Mouse (Mus musculus): ENCODE results near the gene Katnal1. TPM values are rescaled to one million over a fixed set of nuclear protein-coding genes. Genes with fewer than 3 reads are reported as not detected.

Katnal1 gene
- total RNA-seq (2021) (10 to 100 TPM in 1 of 2 experiments, 1 to 10 TPM in 1; 6.5 to 10.1 TPM), polyA plus RNA-seq (2012; rRNA removed) (3.2 and 3.8 TPM in 2 replicates)
- long read RNA-seq, full-length matches to known transcripts: 1 of 3 reads
- long read RNA-seq, partial matches to known transcripts: 0 of 3 reads
- long read RNA-seq, other reads (novel, unspliced or antisense): 2 of 3 reads

DNA sequence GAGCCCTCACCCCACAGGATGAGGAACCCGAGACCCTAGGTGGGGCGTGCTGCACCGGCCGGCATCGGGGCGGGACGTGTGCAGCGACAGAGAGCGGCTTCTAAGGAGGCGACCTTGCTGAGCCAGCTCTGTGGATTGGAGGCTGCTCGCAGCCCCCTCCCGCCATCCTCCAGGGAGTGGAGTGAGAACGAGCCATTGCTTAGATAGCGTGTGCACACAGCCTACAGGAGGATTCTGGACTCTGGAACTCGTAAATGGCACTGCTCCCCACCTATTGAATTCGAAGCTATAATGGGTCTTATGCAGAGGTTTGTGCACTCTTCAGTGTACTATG, at the start of gene Katnal1:
Gene Katnal1 (minus strand): TSS at position 205 of the 334 bp plus-strand sequence.
- no peak for DNase-seq

GRCm38 (mm10) chr5:148978458-148979165, 49.5 kb upstream of the Katnal1 start:
- DNase-seq: peak; percentile 40

DNA sequence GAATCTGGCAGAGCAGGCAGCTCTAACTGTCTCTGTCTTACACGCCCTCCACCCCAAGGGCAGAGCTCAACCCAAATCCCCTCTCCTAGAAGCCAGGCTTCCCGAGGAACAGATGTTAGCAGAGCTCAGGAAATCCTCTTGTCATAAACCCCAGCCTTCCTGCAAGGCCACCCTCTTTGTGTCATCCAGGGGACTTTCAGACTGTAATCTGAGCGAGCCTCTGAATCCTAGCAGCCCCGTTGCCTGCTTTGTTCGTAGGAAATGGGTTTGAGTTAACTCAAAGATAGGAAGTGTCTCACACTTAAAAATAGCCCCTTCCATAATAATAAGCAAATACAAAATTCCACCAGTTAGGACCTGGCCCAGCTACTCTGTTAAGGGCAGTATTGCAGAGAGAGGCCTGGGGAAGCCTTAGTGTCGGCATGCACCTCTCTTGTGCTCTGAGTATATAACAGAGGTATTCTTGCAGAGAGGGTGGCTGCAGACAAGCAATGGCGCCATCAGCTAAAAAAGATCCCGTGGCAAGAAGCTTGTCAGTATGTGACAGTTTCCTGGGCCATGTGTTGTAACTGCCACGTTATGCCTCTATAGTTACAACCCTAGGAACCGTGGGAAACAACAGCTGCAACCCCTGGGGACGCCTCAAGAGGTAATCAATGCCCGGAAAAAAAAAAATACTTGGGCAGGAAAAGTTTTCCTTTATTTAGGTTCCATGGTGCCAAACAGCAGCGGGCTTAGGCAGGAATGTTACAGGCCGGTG, 48.8 kb upstream of the Katnal1 start:
- peak; percentile 64 for DNase-seq

DNA sequence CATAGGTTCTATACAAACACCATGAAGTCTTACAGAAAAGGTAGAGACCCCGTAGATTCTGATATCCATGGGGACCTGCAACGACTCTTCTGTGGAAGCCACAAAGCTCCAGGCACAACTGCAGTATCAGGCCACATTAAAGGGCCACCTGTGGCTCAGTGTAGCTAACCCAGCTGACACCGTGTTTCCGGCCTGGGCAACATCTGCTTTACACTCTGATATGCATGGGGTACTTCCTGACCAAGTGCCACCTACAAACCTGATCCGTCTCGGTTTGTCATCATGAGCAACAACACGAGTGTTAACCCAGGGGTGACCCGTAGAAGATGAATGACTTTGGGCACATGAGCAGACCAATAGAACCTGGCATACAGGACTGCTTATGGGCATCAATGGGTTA, 47.8 kb upstream of the Katnal1 start:
- DNase-seq: no peak

- peak; percentile 35 for DNase-seq
Measured at GRCm38 (mm10) chr5:148975035-148975434, 45.9 kb upstream of the Katnal1 start.

GRCm38 (mm10) chr5:148973019-148973668, 44.0 kb upstream of the Katnal1 start:
- peak; percentile 92 for DNase-seq

DNA sequence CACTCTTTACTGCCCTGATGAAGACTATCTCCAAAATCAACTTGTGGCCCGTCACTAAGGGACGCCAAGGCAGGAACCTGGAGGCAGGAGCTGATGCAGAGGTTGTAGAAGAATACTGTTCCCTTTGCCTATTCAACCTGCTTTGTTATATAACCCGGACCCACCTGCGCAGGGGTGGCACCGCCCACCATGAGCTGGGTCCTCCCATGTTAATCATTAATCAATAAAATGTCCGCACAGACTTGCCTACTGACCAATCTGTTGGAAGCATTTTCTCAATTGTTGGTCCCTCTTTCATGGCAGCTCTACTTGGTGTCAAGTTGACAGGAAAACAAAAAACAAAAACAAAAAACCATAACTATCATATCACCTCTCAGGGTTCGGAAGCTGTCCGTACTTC, 43.0 kb upstream of the Katnal1 start:
- no peak for DNase-seq

- peak; percentile 38 for DNase-seq
Measured at GRCm38 (mm10) chr5:148969648-148970047, 40.5 kb upstream of the Katnal1 start.

- no peak for DNase-seq
Measured at GRCm38 (mm10) chr5:148968958-148969576, 39.9 kb upstream of the Katnal1 start.

GRCm38 (mm10) chr5:148968179-148968578, 39.1 kb upstream of the Katnal1 start:
- no peak for DNase-seq

GRCm38 (mm10) chr5:148966395-148966794, 37.3 kb upstream of the Katnal1 start:
- DNase-seq: peak; percentile 34

DNA sequence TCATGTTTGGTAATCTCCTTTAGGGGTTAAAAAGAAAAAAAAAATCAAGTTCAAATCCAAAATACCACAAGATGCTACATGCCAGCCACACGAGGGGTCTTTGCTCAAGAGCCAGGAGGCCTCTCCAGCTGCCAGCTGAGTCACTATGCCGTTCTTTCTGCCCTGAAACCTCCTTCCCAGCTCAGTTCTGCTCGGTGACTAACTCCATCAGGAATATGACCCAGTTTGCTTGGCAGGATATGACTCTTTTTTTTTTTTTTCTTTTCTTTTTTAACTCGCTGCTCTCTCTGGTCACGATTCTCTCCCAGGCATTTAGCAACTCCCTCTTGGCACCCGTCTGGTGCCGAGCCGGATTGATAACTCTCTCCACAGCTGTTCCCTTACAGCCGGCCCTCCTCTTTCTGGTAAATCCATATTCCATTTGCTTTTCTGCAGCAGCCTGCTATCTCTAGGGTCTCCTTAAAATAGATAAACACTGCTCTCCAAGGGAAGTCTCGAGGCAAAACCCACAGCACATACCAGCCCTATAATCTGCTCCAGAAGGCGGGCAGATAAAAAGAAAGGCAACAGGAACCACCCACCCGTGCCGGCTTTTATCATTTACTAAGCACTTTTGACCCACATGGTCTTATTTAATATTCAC, 36.7 kb upstream of the Katnal1 start:
- peak; percentile 85 for DNase-seq

- DNase-seq: peak; percentile 56
Measured at GRCm38 (mm10) chr5:148965089-148965591, 36.0 kb upstream of the Katnal1 start.

DNA sequence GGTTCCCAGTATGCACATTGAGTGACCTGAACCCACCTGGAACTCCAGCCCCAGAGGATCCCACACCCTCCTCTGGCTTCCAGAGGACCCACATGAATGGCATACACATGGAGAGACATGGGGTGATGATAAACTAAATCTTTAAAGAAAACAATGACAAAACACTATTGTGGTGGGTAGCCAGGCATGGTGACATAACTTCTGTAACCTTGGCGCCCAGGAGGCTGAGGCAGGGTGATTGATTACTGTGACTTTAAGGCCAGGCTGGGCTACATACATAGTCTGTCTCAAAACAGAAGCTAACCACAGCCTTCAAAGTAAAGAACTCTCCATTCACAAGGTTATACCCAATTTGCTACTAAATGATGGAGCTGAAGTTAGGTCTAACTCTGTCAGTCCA, 35.1 kb upstream of the Katnal1 start:
- DNase-seq: peak; percentile 71

- DNase-seq: peak; percentile 59
Measured at GRCm38 (mm10) chr5:148960211-148960610, 31.1 kb upstream of the Katnal1 start.

GRCm38 (mm10) chr5:148959068-148959990, 30.2 kb upstream of the Katnal1 start:
- peak; percentile 91 for DNase-seq

GRCm38 (mm10) chr5:148958355-148958754, 29.2 kb upstream of the Katnal1 start:
- peak; percentile 34 for DNase-seq

DNA sequence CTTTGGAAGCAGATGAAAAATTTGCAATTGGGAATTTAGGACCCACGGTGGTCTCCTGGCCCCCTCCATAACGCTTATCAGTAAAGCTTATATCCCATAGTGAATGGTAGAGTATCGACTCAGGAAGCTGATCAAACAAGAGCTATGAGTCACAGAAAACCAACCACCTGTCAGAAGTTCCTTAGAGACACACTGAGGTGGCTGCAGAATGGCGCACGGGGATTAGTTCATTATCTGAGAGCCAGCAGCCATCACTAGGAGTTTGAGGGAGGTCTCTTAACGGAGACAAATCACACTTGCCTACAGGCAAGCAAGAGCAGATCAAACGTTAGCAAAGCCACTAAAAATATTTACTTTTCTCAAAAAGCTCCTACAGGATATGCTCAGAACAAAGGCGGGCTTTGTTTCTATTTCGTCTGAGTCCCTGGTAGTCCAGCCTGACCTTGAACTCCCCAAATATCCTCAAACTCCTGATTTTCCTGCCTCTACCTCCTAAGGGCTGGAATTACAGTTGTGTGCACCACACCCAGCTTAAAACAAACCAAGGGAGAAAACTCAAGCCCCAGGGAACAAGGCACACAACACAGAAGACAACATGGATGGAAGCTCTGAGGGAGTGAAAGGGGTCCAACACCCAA, 27.9 kb upstream of the Katnal1 start:
- no peak for DNase-seq

- no peak for DNase-seq
Measured at GRCm38 (mm10) chr5:148956091-148956490, 27.0 kb upstream of the Katnal1 start.

GRCm38 (mm10) chr5:148955575-148955974, 26.5 kb upstream of the Katnal1 start:
- no peak for DNase-seq

Data from adrenal gland, adult 2 months (tissue).